Mouse (Mus musculus) MEL (cell line): ENCODE data around the gene Arsg. TPM values are rescaled to one million over a fixed set of nuclear protein-coding genes. Genes with fewer than 3 reads are reported as not detected.

ENCODE experiments used
- DNase-seq: peaks from one replicate; pipeline ENCODE4 v3.0.0; 2011; ENCODE audit warnings: low read depth, low spot score
- H3K27ac ChIP-seq: 2 replicates; pipeline ENCODE4 v1.5.1; 2012; ENCODE audit warnings: low read depth, mild to moderate bottlenecking, control low read depth, low read length, moderate library complexity; ENCODE audit not compliant: control insufficient read depth
- H3K27me3 ChIP-seq, 2 experiments: fragments of 150-350 bp in 1 of 2; sonication (generic) in 1 of 2; 2 replicates each; pipeline ENCODE4 v1.6.1; 2012; ENCODE audit warnings: low read length in 2 of 2, mild to moderate bottlenecking in 2 of 2, improper control_type of control experiment in 1 of 2, moderate library complexity in 1 of 2; ENCODE audit not compliant: insufficient read depth in 2 of 2, control insufficient read depth in 1 of 2
- H3K36me3 ChIP-seq, 2 experiments: 2 replicates each; pipeline ENCODE4 v1.6.1; 2012 to 2014; ENCODE audit warnings: low read length in 2 of 2, improper control_type of control experiment in 1 of 2, inconsistent platforms in 1 of 2, mild to moderate bottlenecking in 1 of 2; ENCODE audit not compliant: insufficient read depth in 2 of 2, control insufficient read depth in 1 of 2
- H3K4me1 ChIP-seq, 2 experiments: fragments of 150-350 bp in 1 of 2; sonication (generic) in 1 of 2; 2 replicates each; pipeline ENCODE4 v1.6.1; 2012; ENCODE audit warnings: low read length in 2 of 2, improper control_type of control experiment in 1 of 2, mild to moderate bottlenecking in 1 of 2; ENCODE audit not compliant: insufficient read depth in 2 of 2, control insufficient read depth in 1 of 2
- H3K4me3 ChIP-seq, 2 experiments: fragments of 150-350 bp in 1 of 2; sonication (generic) in 1 of 2; 2 replicates each; pipeline ENCODE4 v1.5.1; 2012; ENCODE audit warnings: low read depth in 2 of 2, low read length in 2 of 2, mild to moderate bottlenecking in 2 of 2, moderate library complexity in 2 of 2, control low read depth in 1 of 2, improper control_type of control experiment in 1 of 2; ENCODE audit not compliant: control insufficient read depth in 1 of 2, insufficient read depth in 1 of 2
- H3K79me2 ChIP-seq: 2 replicates; pipeline ENCODE4 v1.6.1; 2012; ENCODE audit warnings: mild to moderate bottlenecking, low read length, moderate library complexity; ENCODE audit not compliant: control insufficient read depth, poor library complexity, insufficient read depth
- H3K9ac ChIP-seq: 2 replicates; pipeline ENCODE4 v1.6.1; 2012; ENCODE audit warnings: low read depth, mild to moderate bottlenecking, control low read depth, low read length, moderate library complexity; ENCODE audit not compliant: control insufficient read depth, poor library complexity, severe bottlenecking
- H3K9me3 ChIP-seq: fragments of 150-350 bp; sonication (generic); replicated peaks from 2 replicates; pipeline ENCODE4 v1.6.1; 2012; ENCODE audit warnings: mild to moderate bottlenecking, low read length, improper control_type of control experiment, moderate library complexity; ENCODE audit not compliant: insufficient read depth
- EP300 ChIP-seq, 2 experiments: IDR thresholded peaks; 2 replicates each; pipeline ENCODE4 v1.6.1; 2011; ENCODE audit warnings: improper control_type of control experiment in 2 of 2, low read length in 2 of 2, low read depth in 1 of 2, mild to moderate bottlenecking in 1 of 2
- HCFC1 ChIP-seq: IDR thresholded peaks from 2 replicates; pipeline ENCODE4 v1.6.1; 2012; ENCODE audit warnings: low read depth, mild to moderate bottlenecking, inconsistent platforms, low read length, improper control_type of control experiment, moderate library complexity
- MAX ChIP-seq: IDR thresholded peaks from 2 replicates; pipeline ENCODE4 v1.6.1; 2011; ENCODE audit warnings: low read length, improper control_type of control experiment
- MAZ ChIP-seq: IDR thresholded peaks from 2 replicates; pipeline ENCODE4 v1.6.1; 2012; ENCODE audit warnings: low read depth, mild to moderate bottlenecking, inconsistent platforms, low read length, improper control_type of control experiment
- MEF2A ChIP-seq: IDR thresholded peaks from 2 replicates; pipeline ENCODE4 v1.6.1; 2014; ENCODE audit warnings: low read depth, mild to moderate bottlenecking, inconsistent platforms, low read length, improper control_type of control experiment; ENCODE audit not compliant: poor library complexity, insufficient replicate concordance, severe bottlenecking; ENCODE audit errors: extremely low read depth
- MYC ChIP-seq: IDR thresholded peaks from 2 replicates; pipeline ENCODE4 v1.6.1; 2011; ENCODE audit warnings: low read depth, mild to moderate bottlenecking, low read length, improper control_type of control experiment, moderate library complexity
- NELFE ChIP-seq: IDR thresholded peaks from 2 replicates; pipeline ENCODE4 v1.6.1; 2011; ENCODE audit warnings: low read depth, low read length, improper control_type of control experiment
- POLR2A ChIP-seq, 2 experiments: IDR thresholded peaks; 2 replicates each; pipeline ENCODE4 v1.6.1; 2011 to 2012; ENCODE audit warnings: low read length in 2 of 2, mild to moderate bottlenecking in 2 of 2, control low read depth in 1 of 2, improper control_type of control experiment in 1 of 2, low read depth in 1 of 2, moderate library complexity in 1 of 2; ENCODE audit not compliant: control insufficient read depth in 1 of 2, insufficient read depth in 1 of 2, poor library complexity in 1 of 2
- POLR2AphosphoS2 ChIP-seq: IDR thresholded peaks from 2 replicates; pipeline ENCODE4 v1.6.1; 2011; ENCODE audit warnings: low read length, improper control_type of control experiment
- RAD21 ChIP-seq: IDR thresholded peaks from 2 replicates; pipeline ENCODE4 v1.6.1; 2011; ENCODE audit warnings: mild to moderate bottlenecking, low read depth, low read length, improper control_type of control experiment
- SIN3A ChIP-seq: IDR thresholded peaks from 2 replicates; pipeline ENCODE4 v1.6.1; 2012; ENCODE audit warnings: low read length, improper control_type of control experiment, inconsistent platforms
- TBP ChIP-seq: IDR thresholded peaks from 2 replicates; pipeline ENCODE4 v1.8.0; 2011; ENCODE audit warnings: low read depth, low read length, improper control_type of control experiment
- UBTF ChIP-seq: IDR thresholded peaks from 2 replicates; pipeline ENCODE4 v1.6.1; 2012; ENCODE audit warnings: low read depth, mild to moderate bottlenecking, inconsistent platforms, low read length, improper control_type of control experiment, moderate library complexity, borderline replicate concordance; ENCODE audit not compliant: insufficient read depth
- USF1 ChIP-seq: IDR thresholded peaks from 2 replicates; pipeline ENCODE4 v1.6.1; 2014; ENCODE audit warnings: low read depth, mild to moderate bottlenecking, inconsistent platforms, low read length, improper control_type of control experiment, moderate library complexity
- polyA plus RNA-seq, 2 experiments: library from polyadenylated mRNA; stranded (reverse) in 1 of 2; unstranded in 1 of 2; fragments of >175 nt in 1 of 2; fragments of >200 nt in 1 of 2; gene quantifications; 2 replicates each; pipeline versions ENCODE4 v1.2.1 to v1.2.4; 2012; ENCODE audit warnings: low replicate concordance in 2 of 2, low read depth in 1 of 2; ENCODE audit not compliant: insufficient read length in 2 of 2, insufficient read depth in 1 of 2, missing spikeins in 1 of 2
- total RNA-seq: library from RNA; depleted of rRNA; stranded (reverse); fragments of 300-350 nt; gene quantifications from 2 replicates; pipeline ENCODE4 v1.2.3, GENCODE M21; 2012

Gene Arsg
- total and polyA plus RNA-seq, 3 experiments: 3.9 to 5.2 TPM; not detected in 1

GRCm38 (mm10) chr11:109480440-109480839, 7.3 kb downstream of the Arsg start:
- Histone ChIP-seq H3K79me2 (no peaks in the 10 kb centered on the region), H3K27me3 (no peaks in the 10 kb centered on the region), H3K4me3 (peak overlapping the region; percentile 38 to 48; a peak in 3 of 4 replicates), H3K4me1 (peaks cover 33% of the 10 kb centered on the region in 2 experiments), H3K9me3 (no peaks in the 10 kb centered on the region), H3K27ac (peak overlapping the region; percentile 86), H3K36me3 (peaks cover 0 to 33% of the 10 kb centered on the region in 2 experiments; a peak in 2 of 4 replicates), H3K9ac (peak overlapping the region; percentile 58)
- DNase-seq: peak; percentile 57
- TF ChIP-seq POLR2A (IDR thresholded peaks at IDR 0.05; ENCODE audit: control insufficient read depth in 1 of 2, insufficient read depth in 1 of 2, low read depth in 1 of 2, low read length in 2 of 2, poor library complexity in 1 of 2) (no peak), EP300 (IDR thresholded peaks at IDR 0.05; ENCODE audit: low read depth in 1 of 2, low read length in 2 of 2) (peak in 1 of 2 experiments; percentile 32; a peak in 1 of 4 replicates), TBP (0 out of 2 replicates have a peak, but pooled peaks have one; percentile 12), MAX (peak; percentile 53; the same call in 1 of the 2 replicates), HCFC1 (0 out of 2 replicates have a peak, but pooled peaks have one; percentile 17), NELFE (peak; percentile 43), USF1 (no peak), POLR2AphosphoS2 (no peak), SIN3A (no peak), MYC (peak; percentile 43; the same call in 1 of the 2 replicates), MAZ (no peak)

- Histone ChIP-seq H3K36me3 (peaks cover 0 to 6% of the 10 kb centered on the region in 2 experiments; a peak in 2 of 4 replicates), H3K4me1 (peaks cover 4 to 9% of the 10 kb centered on the region in 2 experiments), H3K9me3 (no peaks in the 10 kb centered on the region), H3K27me3 (no peaks in the 10 kb centered on the region), H3K9ac (no peak overlapping the region), H3K79me2 (no peaks in the 10 kb centered on the region), H3K4me3 (no peak overlapping the region), H3K27ac (no peak overlapping the region)
- no peak for DNase-seq
- no peak for TF ChIP-seq UBTF
- TF ChIP-seq MEF2A: no peak
- peak; percentile 42; the same call in 1 of the 2 replicates for TF ChIP-seq USF1
These were observed 12.3 kb downstream of the Arsg start for GRCm38 (mm10) chr11:109485398-109486045.

GRCm38 (mm10) chr11:109487111-109487510, 13.9 kb downstream of the Arsg start:
- Histone ChIP-seq H3K9ac (no peak overlapping the region), H3K4me1 (peaks cover 0 to 7% of the 10 kb centered on the region in 2 experiments; a peak in 2 of 4 replicates), H3K36me3 (no peaks in the 10 kb centered on the region), H3K27me3 (no peaks in the 10 kb centered on the region), H3K79me2 (no peaks in the 10 kb centered on the region), H3K27ac (no peak overlapping the region), H3K9me3 (no peaks in the 10 kb centered on the region), H3K4me3 (no peak overlapping the region)
- DNase-seq: no peak
- TF ChIP-seq TBP (no peak), RAD21 (no peak)
